Mouse (Mus musculus): ENCODE results near the gene Myo9a. TPM values are rescaled to one million over a fixed set of nuclear protein-coding genes. Genes with fewer than 3 reads are reported as not detected.

The Myo9a gene
- 6.8 and 11.2 TPM in 2 replicates for total RNA-seq (2014; fragmentation: Nextera tagmentation)
- 19.4 and 26.4 TPM in 2 replicates for total RNA-seq (2017)

DNA sequence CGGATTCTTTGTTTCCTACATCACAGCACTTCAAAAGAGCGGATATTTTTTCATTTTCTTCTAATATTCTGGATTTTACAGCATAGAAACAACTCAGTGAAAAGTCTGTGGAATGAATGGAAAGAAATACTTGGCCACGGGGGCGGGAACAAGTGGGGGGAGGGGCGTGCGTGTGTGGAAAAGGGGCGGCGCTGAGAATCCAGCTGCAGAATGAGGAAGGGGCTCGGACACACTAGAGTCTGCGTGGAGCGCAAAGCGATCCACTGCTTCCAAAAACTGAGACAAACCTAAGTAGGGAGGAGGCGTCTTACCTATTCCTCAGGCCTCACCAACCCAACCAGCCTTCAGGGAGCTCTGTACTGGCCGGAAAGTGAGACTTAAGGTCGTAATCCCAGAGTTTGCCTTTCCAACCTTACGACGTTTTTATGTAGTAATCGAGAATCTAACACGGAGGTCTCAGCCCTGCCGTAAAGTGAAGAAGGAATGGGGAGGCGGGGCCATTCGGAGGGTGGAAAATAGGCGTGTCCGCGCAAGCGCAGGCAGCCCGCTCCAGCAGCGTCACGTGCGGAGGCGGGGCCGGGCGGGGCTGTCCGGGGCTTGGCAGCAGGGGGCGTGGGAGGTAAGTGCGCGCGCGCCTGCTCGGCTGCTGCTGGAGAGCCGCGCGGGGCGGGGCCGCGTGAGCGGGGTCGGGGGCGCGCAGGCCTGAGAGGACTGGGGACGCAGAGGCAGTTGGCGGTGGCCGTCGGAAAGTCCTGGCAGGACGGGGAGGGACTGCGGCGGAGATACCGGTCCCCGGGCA lies at the start of gene Myo9a, which contains the start of gene Senp8:
TSS of gene Myo9a (plus strand) at position 630 of the 799 bp plus-strand sequence.
TSS of gene Senp8 (minus strand) at position 444 of the 799 bp plus-strand sequence.
- peak; percentile 80 for ATAC-seq (replicated peaks; ENCODE audit: poor library complexity, severe bottlenecking)

DNA sequence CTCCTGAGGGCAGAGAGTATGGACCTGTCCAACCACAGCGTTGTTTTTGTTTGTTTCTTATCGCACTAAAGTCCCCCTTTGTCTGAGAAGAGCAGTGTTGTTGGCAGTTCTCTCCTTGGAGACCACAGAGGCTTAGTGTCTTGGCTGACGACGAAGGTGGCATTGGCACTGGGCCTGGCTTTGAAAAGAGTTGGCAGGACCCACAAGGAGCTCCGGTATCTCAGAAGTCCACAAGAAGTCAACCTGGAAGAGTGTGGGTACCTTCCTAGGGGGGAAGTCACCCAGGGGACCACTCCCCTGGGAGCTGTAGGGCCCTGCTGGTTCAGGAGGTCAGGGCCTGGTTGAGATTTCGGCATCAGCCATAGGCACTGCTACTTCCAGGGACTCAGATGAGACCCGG lies 49.6 kb upstream of the Myo9a start:
- no peak for ATAC-seq (replicated peaks; ENCODE audit: poor library complexity, severe bottlenecking)

DNA sequence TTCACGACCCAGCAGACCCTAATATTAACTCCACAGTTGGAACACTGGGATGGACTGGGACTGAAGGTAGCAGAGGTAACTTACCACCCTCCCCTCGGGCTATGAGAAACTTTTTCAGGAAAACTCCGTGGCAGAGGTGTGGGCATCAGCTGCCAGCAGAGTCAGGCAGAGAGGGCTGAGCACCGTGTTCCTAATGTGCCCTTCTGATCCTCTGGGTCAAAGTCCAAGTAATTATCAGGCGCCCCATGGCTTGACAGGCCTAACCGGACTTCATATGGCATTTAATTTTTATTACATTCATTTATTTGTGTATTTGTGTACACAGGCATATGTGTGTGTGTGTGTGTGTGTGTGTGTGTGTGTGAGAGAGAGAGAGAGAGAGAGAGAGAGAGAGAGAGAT lies 47.6 kb upstream of the Myo9a start:
- ATAC-seq (replicated peaks; ENCODE audit: poor library complexity, severe bottlenecking), result no peak

DNA sequence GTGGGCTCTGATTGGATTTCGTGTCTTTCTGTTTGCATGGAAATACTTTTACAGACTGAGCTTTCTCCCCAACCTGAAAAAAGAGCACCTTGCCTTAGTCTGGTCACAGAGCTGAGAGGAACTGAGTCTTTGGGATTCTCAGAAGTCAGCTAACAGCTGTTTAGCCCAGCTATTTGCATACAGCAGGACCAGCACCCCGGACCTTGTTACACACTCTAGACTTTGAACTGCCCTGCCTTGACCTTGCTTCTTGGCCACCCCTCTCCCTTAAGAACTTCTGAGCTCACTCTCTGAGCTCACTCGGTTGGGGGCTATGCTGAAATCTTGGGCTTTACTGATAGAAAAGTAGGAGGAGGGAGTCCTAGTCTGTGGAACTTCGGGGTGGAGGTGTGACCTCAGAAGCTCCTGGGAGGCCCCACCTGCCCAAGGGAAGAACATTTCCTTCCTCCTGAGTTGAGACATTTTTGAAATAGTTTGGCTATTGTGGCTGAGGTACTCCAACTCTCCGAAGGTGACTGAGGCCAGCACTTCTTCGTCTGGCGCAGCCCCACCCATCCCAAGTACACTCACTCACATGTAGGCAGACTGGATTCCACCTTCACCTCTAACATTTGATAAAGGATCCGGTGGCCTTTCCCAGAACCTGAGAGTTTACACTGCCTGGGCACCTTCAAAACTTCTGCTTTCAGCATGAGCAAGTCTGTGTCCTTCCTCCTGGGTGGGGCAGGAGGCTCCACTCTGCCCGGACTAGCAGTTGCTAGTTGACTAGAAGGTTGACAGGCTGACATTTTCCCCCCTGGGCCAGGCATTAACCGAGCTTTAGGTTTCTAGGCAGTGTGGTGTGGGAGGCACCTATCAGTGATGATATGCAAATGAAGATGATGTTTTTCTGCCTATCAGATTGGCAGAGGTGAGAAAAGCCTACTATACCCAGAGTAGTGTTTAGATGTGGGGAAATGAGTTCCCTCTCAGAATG lies 43.6 kb upstream of the Myo9a start:
- no peak; the same call in 1 of the 2 replicates for ATAC-seq (replicated peaks; ENCODE audit: poor library complexity, severe bottlenecking)

DNA sequence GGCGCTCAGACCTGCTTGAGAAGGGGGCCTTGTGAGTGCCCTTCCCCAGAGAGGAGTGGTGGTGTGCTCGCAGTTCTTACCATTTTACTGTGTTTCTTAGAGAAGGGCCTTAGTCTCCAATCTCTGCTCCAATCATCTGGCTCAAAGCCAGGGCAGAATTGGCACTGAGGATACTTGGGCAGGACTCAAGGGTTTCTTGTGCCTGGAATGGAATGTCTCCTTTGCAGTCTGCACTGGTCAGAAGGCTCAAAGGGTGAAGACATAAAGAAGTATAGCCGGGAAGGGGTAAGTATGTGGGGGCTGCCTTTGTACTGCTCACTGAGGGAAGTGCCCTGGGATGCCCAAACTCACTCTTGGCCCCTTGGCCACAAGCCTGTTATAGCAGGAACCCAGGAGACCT lies 41.5 kb upstream of the Myo9a start:
- ATAC-seq (replicated peaks; ENCODE audit: poor library complexity, severe bottlenecking), result no peak

DNA sequence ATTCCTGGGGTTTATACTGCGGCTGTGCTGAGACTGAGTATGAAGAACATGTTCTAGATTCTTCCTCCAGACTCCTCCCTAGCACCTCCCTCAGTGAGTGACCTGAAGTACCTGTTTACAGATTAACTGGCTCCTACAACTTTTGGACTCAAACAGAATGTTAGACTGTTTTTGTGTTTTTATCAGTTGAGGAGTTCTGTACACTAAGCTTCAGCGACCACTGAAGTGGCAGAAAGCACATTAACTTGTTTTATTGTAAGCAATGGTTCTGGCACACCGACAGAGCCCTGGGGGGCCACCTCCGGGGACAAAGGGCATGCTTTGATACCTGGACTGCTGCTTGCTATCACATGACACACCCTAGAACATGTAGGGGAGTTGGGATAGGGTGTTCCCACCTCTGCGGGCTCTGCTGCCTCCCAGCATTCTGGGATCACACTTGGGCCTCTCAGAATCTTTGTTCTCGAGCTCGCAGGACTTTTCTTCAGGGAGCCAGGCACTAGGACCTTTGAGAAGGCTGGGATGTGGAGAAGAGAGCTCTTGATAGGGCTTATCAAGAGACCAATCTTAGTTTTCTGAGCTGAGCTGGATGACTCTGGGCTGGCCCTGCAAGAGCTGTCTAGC lies 34.3 kb upstream of the Myo9a start:
- no peak for ATAC-seq (replicated peaks; ENCODE audit: poor library complexity, severe bottlenecking)

DNA sequence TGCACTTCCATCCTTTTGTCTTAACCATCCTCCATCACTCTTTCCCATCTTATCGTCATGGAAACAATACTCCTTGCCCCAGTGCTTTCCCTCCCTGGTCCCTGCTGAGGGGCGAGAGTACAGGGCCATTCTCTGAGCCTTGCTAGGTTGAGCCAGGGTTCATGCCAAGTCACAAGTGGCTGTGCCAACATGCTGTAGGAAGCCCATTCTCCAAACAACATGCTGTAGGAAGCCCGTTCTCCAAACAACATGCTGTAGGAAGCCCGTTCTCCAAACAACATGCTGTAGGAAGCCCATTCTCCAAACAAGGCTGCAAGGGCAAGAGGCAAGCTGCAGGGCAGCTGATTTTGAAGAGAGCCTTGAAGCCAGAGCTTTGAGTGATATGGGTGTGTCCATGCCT lies 32.5 kb upstream of the Myo9a start:
- ATAC-seq (replicated peaks; ENCODE audit: poor library complexity, severe bottlenecking), result no peak

DNA sequence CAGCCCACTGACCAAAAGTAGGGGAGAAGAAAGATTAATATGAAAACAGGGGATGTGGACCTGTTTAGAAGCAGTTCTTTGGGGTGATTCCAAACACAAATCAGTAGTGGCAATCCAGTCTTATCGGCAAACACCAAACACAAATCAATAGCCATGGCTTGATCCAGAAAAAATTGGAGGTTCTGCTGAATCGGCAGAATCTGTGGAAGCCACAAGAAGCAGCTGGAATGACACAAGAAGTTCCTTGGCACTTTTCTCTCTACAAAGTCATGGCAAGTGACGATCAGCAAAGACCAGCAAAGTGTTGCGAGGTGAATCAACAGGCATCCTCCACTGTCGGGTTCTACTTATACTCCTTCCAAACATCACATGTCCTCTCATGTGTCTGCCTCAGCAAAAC lies 29.6 kb upstream of the Myo9a start:
- ATAC-seq (replicated peaks; ENCODE audit: poor library complexity, severe bottlenecking), result no peak

DNA sequence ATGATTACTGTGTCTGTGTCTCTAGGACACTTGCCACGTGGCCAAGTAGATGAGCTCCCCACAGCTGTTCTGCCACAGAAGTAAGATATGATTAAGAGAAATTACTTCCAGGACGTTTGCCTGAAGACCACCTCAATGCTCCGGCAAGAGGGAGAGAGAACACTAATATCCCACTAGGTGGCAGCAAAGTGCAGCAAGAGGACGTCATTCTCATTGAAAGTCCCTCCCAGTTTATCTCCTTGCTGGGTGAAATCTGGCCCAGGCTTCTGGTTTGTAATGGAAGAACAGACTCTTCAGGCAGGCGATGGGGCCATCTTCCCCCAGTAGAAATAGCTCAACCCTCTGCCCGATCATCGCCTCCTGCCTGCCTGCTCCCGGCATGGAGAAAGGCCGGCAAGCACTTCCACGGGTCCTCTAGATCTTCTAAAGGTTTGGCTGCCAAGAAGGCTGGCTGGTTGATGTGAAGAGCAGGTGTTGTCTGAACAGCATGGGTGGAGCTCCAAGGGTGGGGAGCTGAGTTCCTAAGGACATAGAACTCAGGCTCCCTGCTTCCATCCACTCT lies 27.5 kb upstream of the Myo9a start:
- peak; percentile 80 for ATAC-seq (replicated peaks; ENCODE audit: poor library complexity, severe bottlenecking)

DNA sequence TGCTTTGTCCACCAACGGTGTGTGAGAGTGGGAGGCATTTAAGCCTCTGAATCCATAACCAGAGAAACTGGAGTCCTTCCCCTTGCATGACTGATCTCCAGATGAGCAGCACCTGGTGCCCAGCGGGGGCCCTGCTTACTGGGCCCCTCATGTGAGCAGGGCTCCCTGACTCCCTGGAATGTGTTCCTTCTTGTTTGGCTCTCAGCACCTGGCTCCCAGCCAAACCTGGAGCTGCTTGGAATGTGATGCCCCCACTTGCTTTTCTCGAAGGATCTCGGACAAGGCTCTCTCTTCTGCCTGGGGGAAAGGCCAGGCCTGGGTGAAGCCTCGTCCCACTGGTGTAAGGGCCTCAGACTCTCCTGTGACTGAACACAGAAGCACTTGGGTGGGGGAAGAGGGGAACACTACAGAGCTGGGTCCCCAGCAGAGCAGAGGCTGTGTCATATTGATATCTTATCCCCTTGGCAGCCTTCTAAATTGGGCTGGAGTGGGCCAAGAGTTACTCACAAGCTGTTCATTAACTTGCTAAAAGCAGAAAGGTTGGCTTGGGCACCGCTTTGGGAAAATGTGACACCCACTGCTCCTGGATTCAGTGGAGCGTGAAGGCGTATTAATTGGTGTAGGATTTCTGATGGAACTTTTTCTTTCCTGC lies 26.8 kb upstream of the Myo9a start:
- no peak for ATAC-seq (replicated peaks; ENCODE audit: poor library complexity, severe bottlenecking)

DNA sequence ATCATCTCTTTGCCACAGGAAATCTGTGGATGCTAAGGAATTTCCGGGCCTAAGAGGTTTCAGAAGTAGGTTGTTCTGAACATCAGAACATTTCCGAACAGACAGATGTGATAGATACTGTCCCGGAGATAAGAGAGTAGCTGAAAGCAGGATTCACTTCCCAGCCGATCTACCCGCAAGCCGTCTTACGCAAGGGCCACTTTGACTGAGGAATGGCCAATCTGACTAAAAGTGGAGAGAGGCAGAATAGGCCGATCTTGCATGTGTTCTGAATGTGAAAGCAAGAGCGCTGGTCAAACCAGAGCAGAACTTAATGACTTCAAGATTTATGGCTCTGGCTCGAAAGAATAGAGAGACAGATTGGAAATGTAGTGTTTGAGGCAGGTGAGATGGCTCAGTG lies 25.2 kb upstream of the Myo9a start:
- no peak for ATAC-seq (replicated peaks; ENCODE audit: poor library complexity, severe bottlenecking)

DNA sequence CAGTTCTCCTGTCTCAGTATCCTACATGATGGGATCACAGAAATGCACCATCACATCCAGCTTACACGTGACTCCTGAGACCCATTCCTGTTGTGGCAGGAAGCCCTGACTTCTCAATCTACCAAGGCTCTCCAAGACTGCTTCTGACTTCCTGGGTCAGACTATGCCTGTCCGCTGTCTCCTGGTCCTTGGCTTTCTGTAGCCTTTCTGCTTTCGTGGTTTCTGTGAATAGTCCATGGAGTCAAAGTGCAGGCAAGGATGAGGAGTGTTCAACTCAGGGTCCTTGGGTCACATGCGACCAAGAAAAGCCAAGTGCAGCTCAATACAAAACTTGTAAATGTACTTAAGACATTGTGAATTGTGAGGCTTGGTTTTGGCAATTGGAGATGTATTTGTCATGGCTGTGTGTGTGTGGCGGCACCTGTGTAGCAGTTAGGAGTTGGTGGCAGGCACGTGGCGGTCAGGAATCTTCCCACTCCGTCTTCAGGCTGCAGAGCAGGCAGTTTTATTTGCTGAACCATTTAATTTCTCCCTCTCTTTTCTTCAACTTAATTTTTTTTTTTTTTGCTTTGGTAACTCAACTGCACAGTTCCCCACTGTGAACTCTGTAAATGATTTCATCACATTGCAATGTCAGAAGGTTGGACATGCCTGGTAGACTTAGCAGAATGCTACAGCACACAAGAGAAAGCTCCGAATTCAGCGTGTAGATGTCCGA lies 23.0 kb upstream of the Myo9a start:
- no peak for ATAC-seq (replicated peaks; ENCODE audit: poor library complexity, severe bottlenecking)

DNA sequence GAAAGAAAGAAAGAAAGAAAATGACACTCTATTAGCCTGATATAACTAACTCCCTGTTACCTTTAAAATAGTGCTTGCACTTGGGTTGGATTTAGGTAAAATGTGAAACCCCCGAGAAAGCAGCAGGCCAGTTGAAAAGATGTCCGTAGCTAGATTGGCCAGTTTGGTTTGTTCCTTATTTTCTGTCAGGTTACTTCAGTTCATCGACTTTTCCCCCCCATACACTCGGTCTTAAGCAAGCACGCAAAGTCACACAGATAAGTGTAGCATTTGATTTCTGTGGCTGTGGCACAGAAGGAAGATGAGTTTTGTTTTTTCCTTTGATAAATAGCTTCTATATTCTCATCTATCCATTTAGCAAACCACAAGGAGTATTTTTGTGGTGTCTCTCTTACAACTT lies 19.6 kb upstream of the Myo9a start:
- no peak for ATAC-seq (replicated peaks; ENCODE audit: poor library complexity, severe bottlenecking)

DNA sequence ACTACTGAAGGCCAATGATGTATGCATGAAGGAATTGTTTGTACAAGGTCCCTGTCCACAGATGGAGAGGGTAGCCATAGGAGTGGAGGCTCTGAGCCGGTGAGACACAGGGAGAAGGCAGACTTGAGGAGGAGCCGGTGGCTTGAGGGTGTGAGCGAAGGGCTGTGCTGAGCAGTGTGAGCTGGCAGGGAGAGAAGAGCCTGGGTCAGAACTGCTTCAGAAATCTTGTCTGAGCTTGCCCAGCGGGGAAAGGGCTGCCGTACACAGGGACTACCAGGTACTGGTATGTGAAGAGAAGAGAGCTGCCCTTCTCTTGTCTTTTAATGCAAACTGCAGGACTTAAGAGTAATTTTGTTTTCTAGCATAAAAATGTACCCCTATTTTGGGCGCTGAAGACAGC lies 17.6 kb upstream of the Myo9a start:
- no peak for ATAC-seq (replicated peaks; ENCODE audit: poor library complexity, severe bottlenecking)

DNA sequence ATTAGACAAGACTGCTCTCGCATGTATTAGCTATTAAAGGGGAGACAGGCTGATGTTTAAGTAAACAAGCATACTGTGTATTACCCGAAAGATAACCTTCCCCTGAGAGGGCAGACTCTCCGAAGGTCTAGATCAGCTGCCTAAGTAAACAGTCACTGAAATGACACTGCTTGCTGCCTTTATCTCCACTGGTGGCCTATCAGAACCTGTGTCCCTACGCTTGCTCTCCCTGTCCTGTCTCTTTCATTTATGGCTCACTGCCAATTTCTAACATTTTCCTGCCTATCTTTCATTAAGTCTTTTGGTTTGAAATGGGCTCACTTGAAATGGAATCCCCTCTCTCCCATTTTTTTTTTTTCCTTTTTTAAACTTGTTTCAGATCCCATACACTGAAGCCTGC lies 15.3 kb upstream of the Myo9a start:
- no peak for ATAC-seq (replicated peaks; ENCODE audit: poor library complexity, severe bottlenecking)

DNA sequence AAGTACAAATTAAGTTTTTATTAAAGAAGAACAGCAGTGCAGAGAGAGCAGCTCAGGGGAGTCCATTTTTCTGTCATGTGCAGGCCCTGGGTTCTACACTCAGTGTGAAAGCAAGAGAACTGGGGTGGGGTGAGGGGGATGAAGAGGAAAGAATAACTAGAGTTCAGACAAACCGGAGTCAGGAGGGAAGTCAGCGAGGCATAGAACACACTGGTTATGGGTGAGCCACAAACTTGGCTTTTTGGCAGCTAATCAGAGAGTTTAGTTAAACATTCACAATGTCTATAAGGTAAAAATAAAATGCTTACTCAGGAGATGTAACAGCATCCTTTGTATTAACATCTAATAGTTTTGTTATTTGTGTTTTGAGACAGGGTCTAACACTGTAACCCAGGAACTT lies 10.1 kb upstream of the Myo9a start:
- no peak for ATAC-seq (replicated peaks; ENCODE audit: poor library complexity, severe bottlenecking)

DNA sequence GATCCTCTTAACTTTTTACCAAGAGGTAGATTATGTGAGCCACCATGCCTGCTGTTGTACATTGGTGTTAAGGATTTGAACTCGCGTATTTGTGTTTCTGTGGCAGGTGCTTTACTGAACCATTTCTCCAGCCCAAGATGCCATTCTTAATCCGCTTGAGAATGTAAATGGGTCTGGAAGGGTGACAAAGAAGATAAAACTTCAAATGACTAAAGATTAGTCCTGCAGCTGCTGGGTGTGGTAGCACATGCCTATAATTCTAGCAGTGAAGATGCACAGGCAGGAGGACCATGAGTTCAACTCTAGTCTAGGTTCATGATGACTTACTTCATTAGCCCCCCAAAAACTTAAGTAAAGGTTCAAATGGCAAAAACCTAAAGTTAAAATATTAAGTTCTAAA lies 6.8 kb upstream of the Myo9a start:
- no peak for ATAC-seq (replicated peaks; ENCODE audit: poor library complexity, severe bottlenecking)

DNA sequence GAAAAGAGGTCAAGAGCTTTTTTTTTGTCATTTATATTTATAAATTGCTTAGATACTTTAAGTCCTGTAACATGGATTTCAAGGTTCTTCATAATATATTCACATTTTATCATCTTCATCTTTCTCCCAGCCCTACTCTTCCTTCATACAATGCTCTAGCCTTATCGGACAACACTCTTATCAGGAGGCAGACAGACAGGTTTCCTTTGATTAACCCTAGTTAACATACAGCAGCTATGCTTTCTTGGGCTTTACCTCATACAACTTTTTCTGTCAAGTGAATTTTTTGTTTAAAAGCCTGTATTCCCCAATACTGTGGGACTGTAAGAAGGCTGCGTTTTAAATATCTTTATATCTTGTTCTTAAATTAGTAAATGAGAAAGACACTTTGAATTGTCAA lies 2.3 kb upstream of the Myo9a start:
- ATAC-seq (replicated peaks; ENCODE audit: poor library complexity, severe bottlenecking), result no peak

DNA sequence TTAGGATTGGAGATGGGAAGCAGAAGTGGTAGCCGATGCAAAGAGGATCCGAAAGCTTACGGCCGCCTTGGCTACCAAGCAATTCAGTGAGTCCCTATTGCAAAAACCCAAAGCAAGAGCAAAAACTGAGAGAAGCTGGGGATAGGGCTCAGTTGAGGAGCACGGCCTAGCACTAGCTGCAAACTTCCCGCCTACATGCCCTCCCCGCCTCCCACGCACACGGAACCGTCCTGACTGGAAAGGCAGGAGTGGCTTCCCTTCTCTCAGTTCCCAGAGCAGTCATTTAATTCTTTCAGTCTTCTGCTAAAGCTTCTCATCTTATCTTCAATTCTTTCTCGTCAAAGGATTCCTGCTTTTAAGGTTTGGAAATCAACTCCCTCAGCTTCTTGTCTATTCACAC lies 1.7 kb upstream of the Myo9a start:
- peak; percentile 5; the same call in 1 of the 2 replicates for ATAC-seq (replicated peaks; ENCODE audit: poor library complexity, severe bottlenecking)
